Comparison of ENCODE assay signal across 1 mouse cellular context in genomic region chr3:7013516-7013915, GRCm38 (mm10).
TF ChIP-seq lines count a peak whose summit lies in the region.

No protein-coding gene starts in this region.

TF ChIP-seq in MEL, 35 proteins besides CTCF, POLR2A, EP300 and RAD21 (continued from another document):
- no peak for TF ChIP-seq USF2 (IDR thresholded peaks at IDR 0.05; ENCODE audit: borderline replicate concordance in 1 of 2, insufficient read depth in 1 of 2, low read depth in 1 of 2, low read length in 2 of 2)
- no peak for TF ChIP-seq ZKSCAN1 (IDR thresholded peaks at IDR 0.05; ENCODE audit: low read depth, low read length)
- no peak for TF ChIP-seq KAT2A (conservative IDR thresholded peaks at IDR 0.05; ENCODE audit: low read depth, low read length)
- TF ChIP-seq TAL1 (IDR thresholded peaks at IDR 0.05; ENCODE audit: low read length) = no peak
- TF ChIP-seq MYC (IDR thresholded peaks at IDR 0.05; ENCODE audit: low read depth, low read length) = no peak
- TF ChIP-seq MXI1 (IDR thresholded peaks at IDR 0.05; ENCODE audit: low read depth, low read length) = no peak
- TF ChIP-seq NRF1 (IDR thresholded peaks at IDR 0.05; ENCODE audit: insufficient read depth, low read depth, low read length, poor library complexity, severe bottlenecking) = no peak
- TF ChIP-seq MAZ (IDR thresholded peaks at IDR 0.05; ENCODE audit: low read depth, low read length) = no peak
- TF ChIP-seq POLR2AphosphoS5 (IDR thresholded peaks at IDR 0.05; ENCODE audit: borderline replicate concordance, low read depth, low read length) = no peak
- TF ChIP-seq RCOR1 (IDR thresholded peaks at IDR 0.05; ENCODE audit: low read depth, low read length) = no peak
- TF ChIP-seq ETS1 (IDR thresholded peaks at IDR 0.05; ENCODE audit: low read depth, low read length) = no peak
